Mouse (Mus musculus) bone marrow macrophage, adult 2 months (primary cell): ENCODE measurements around the gene Slc7a4.

Experiments
- CTCF ChIP-seq: IDR thresholded peaks from 2 replicates; pipeline ENCODE4 v1.5.1; 2012; ENCODE audit warnings: low read depth, mild to moderate bottlenecking, low read length, moderate library complexity
- POLR2A ChIP-seq: IDR thresholded peaks from 2 replicates; pipeline ENCODE4 v1.6.1; 2012; ENCODE audit warnings: mild to moderate bottlenecking, low read depth, low read length, borderline replicate concordance

GRCm38 (mm10) chr16:17525524-17525923 is 57.5 kb downstream of the Slc7a4 start:
- TF ChIP-seq CTCF = no peak
- no peak for TF ChIP-seq POLR2A
